Mouse (Mus musculus): ENCODE results near the gene Mdm2. TPM values are rescaled to one million over a fixed set of nuclear protein-coding genes. Genes with fewer than 3 reads are reported as not detected.

Mdm2 gene
- total and polyA plus RNA-seq, 3 experiments, result 35.3 to 601 (median 42.2) TPM

GRCm38 (mm10) chr10:117647964-117648472 is 62.5 kb downstream of the Mdm2 start:
- no peaks in the 10 kb centered on the region for H3K4me1 ChIP-seq (ENCODE audit: control insufficient read depth in 1 of 2, insufficient read depth in 2 of 2, low read length in 2 of 2)
- no peaks in the 10 kb centered on the region for H3K9me3 ChIP-seq (replicated peaks; ENCODE audit: insufficient read depth, low read length)
- no peak for DNase-seq (ENCODE audit: low read depth, low spot score)
- TF ChIP-seq MXI1 (IDR thresholded peaks at IDR 0.05; ENCODE audit: low read depth, low read length), result no peak
- no peaks in the 10 kb centered on the region for H3K79me2 ChIP-seq (ENCODE audit: control insufficient read depth, insufficient read depth, low read length, poor library complexity)
- H3K36me3 ChIP-seq (ENCODE audit: control insufficient read depth in 1 of 2, insufficient read depth in 2 of 2, low read length in 2 of 2), result no peaks in the 10 kb centered on the region
- no peak overlapping the region for H3K27ac ChIP-seq (ENCODE audit: control insufficient read depth, low read depth, low read length)
- no peak overlapping the region for H3K4me3 ChIP-seq (ENCODE audit: control insufficient read depth in 1 of 2, insufficient read depth in 1 of 2, low read depth in 2 of 2, low read length in 2 of 2)
- no peak overlapping the region for H3K9ac ChIP-seq (ENCODE audit: control insufficient read depth, low read depth, low read length, poor library complexity, severe bottlenecking)
- H3K27me3 ChIP-seq (ENCODE audit: control insufficient read depth in 1 of 2, insufficient read depth in 2 of 2, low read length in 2 of 2), result no peaks in the 10 kb centered on the region

DNA sequence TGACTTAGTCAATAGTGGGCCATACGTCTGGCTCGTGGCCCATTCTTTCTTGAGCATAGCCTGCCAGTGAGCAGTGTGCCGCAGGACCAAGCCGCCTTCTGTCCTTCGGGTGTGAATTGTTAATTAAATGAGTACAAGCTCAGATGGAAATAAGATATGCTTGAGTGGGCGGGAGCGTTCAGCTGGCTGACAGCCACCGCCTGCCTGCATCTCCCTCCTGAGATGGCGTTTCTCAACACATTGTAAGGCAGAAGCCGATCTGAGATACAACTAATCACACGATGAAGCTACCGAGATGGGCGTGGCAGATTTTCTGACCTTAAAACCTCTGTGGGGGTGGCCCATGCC is 63.4 kb downstream of the Mdm2 start:
- no peak for DNase-seq (ENCODE audit: low read depth, low spot score)

DNA sequence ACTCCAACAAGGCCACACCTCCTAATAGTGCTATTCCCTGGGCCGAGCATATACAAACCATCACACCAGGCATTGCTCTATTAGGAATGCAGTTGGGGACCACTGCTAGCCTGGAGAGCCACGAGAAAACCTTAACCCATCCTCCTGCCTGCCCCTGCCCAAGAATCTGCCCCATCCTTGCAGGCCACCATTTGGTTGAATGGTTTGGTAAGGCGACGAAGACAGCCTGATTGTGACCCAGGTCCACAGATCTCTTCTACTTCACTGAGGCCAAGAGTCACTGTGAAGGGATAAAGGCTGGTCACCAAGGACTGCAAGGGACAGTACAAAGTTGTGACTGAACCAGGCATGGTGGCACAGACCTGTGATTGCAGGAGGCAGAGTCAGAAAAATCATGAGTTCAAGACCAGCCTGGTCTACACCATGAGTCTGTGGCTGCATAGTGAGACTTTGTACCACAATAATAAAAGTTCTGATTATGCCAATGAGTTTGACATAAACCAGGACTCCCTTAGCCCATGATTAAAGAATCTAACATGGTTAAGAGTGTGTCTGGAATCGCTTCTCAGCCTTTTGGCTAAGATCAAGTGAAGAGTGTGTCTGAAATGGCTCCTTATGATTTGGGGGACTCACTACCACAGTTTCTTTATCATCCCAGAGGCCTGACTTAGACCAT is 63.9 kb downstream of the Mdm2 start:
- Histone ChIP-seq H3K9ac (ENCODE audit: control insufficient read depth, low read depth, low read length, poor library complexity, severe bottlenecking) (no peak overlapping the region), H3K27ac (ENCODE audit: control insufficient read depth, low read depth, low read length) (no peak overlapping the region), H3K36me3 (ENCODE audit: control insufficient read depth in 1 of 2, insufficient read depth in 2 of 2, low read length in 2 of 2) (no peaks in the 10 kb centered on the region), H3K27me3 (ENCODE audit: control insufficient read depth in 1 of 2, insufficient read depth in 2 of 2, low read length in 2 of 2) (no peaks in the 10 kb centered on the region), H3K4me1 (ENCODE audit: control insufficient read depth in 1 of 2, insufficient read depth in 2 of 2, low read length in 2 of 2) (no peaks in the 10 kb centered on the region), H3K79me2 (ENCODE audit: control insufficient read depth, insufficient read depth, low read length, poor library complexity) (no peaks in the 10 kb centered on the region), H3K9me3 (replicated peaks; ENCODE audit: insufficient read depth, low read length) (no peaks in the 10 kb centered on the region), H3K4me3 (ENCODE audit: control insufficient read depth in 1 of 2, insufficient read depth in 1 of 2, low read depth in 2 of 2, low read length in 2 of 2) (no peak overlapping the region)
- TF ChIP-seq ZC3H11A (IDR thresholded peaks at IDR 0.05; ENCODE audit: low read depth, low read length), result no peak
- TF ChIP-seq USF1 (IDR thresholded peaks at IDR 0.05; ENCODE audit: low read depth, low read length), result no peak
- TF ChIP-seq UBTF (IDR thresholded peaks at IDR 0.05; ENCODE audit: borderline replicate concordance, insufficient read depth, low read depth, low read length), result no peak
- TF ChIP-seq RAD21 (IDR thresholded peaks at IDR 0.05; ENCODE audit: low read depth, low read length), result no peak
- no peak for TF ChIP-seq CHD2 (IDR thresholded peaks at IDR 0.05; ENCODE audit: low read length)
- no peak for TF ChIP-seq EP300 (IDR thresholded peaks at IDR 0.05; ENCODE audit: low read depth in 1 of 2, low read length in 2 of 2)
- no peak for DNase-seq (ENCODE audit: low read depth, low spot score)

More for the DNA sequence above, 63.4 kb downstream of the Mdm2 start:
- Histone ChIP-seq H3K9me3 (replicated peaks; ENCODE audit: insufficient read depth, low read length) (no peaks in the 10 kb centered on the region), H3K9ac (ENCODE audit: control insufficient read depth, low read depth, low read length, poor library complexity, severe bottlenecking) (no peak overlapping the region), H3K79me2 (ENCODE audit: control insufficient read depth, insufficient read depth, low read length, poor library complexity) (no peaks in the 10 kb centered on the region), H3K4me1 (ENCODE audit: control insufficient read depth in 1 of 2, insufficient read depth in 2 of 2, low read length in 2 of 2) (no peaks in the 10 kb centered on the region), H3K27me3 (ENCODE audit: control insufficient read depth in 1 of 2, insufficient read depth in 2 of 2, low read length in 2 of 2) (no peaks in the 10 kb centered on the region), H3K27ac (ENCODE audit: control insufficient read depth, low read depth, low read length) (no peak overlapping the region), H3K36me3 (ENCODE audit: control insufficient read depth in 1 of 2, insufficient read depth in 2 of 2, low read length in 2 of 2) (no peaks in the 10 kb centered on the region), H3K4me3 (ENCODE audit: control insufficient read depth in 1 of 2, insufficient read depth in 1 of 2, low read depth in 2 of 2, low read length in 2 of 2) (no peak overlapping the region)
- TF ChIP-seq EP300 (IDR thresholded peaks at IDR 0.05; ENCODE audit: low read depth in 1 of 2, low read length in 2 of 2) (no peak), SMC3 (IDR thresholded peaks at IDR 0.05; ENCODE audit: low read depth, low read length) (no peak), TCF12 (IDR thresholded peaks at IDR 0.05; ENCODE audit: low read depth, low read length) (no peak), CTCF (IDR thresholded peaks at IDR 0.05 in 2 of 3, conservative IDR thresholded peaks at IDR 0.05 in 1 of 3; ENCODE audit: control insufficient read depth in 1 of 3, insufficient read depth in 1 of 3, low read depth in 2 of 3, low read length in 3 of 3, poor library complexity in 1 of 3, severe bottlenecking in 1 of 3) (no peak), RCOR1 (IDR thresholded peaks at IDR 0.05; ENCODE audit: low read depth, low read length) (no peak), ZC3H11A (IDR thresholded peaks at IDR 0.05; ENCODE audit: low read depth, low read length) (no peak), USF2 (IDR thresholded peaks at IDR 0.05; ENCODE audit: borderline replicate concordance in 1 of 2, insufficient read depth in 1 of 2, low read depth in 1 of 2, low read length in 2 of 2) (no peak)
